Mouse (Mus musculus): ENCODE measurements around the gene Paqr7. TPM values are rescaled to one million over a fixed set of nuclear protein-coding genes. Genes with fewer than 3 reads are reported as not detected.

Gene Paqr7
- polyA plus RNA-seq, 1 experiment from 2014 or later = 8.8 TPM

- Histone ChIP-seq H3K9ac (ENCODE audit: low read depth, low read length) (no peak overlapping the region), H3K36me3 (ENCODE audit: control insufficient read depth, insufficient read depth) (0 out of 2 replicates have a peak, but pooled peaks cover 3% of the 10 kb centered on the region), H3K4me1 (ENCODE audit: control insufficient read depth, low read depth, low read length) (peaks cover 58% of the 10 kb centered on the region), H3K9me3 (replicated peaks; ENCODE audit: control insufficient read depth, low read length) (no peaks in the 10 kb centered on the region), H3K4me2 (ENCODE audit: low read depth, low read length) (no peak overlapping the region), H3K27me3 (ENCODE audit: control insufficient read depth, insufficient read depth, low read depth, low read length) (no peaks in the 10 kb centered on the region), H3K27ac (ENCODE audit: low read length) (peak overlapping the region; percentile 85), H3K4me3 (ENCODE audit: low read depth, low read length) (no peak overlapping the region)
- 51% methylated on average over 4 of the region's 4 CpGs for WGBS (ENCODE audit: insufficient replicate concordance)
- ATAC-seq (ENCODE audit: low read depth) = no peak
Observed at GRCm38 (mm10) chr4:134505303-134505789, 8.8 kb downstream of the Paqr7 start.

- Histone ChIP-seq H3K9ac (ENCODE audit: low read depth, low read length) (peak overlapping the region; percentile 14; the same call in 1 of the 2 replicates), H3K36me3 (ENCODE audit: control insufficient read depth, insufficient read depth) (0 out of 2 replicates have a peak, but pooled peaks cover 3% of the 10 kb centered on the region), H3K27ac (ENCODE audit: low read length) (peak overlapping the region; percentile 85), H3K4me2 (ENCODE audit: low read depth, low read length) (peak overlapping the region; percentile 45), H3K4me3 (ENCODE audit: low read depth, low read length) (no peak overlapping the region), H3K4me1 (ENCODE audit: control insufficient read depth, low read depth, low read length) (peaks cover 59% of the 10 kb centered on the region), H3K27me3 (ENCODE audit: control insufficient read depth, insufficient read depth, low read depth, low read length) (no peaks in the 10 kb centered on the region), H3K9me3 (replicated peaks; ENCODE audit: control insufficient read depth, low read length) (no peaks in the 10 kb centered on the region)
- peak; percentile 79 for ATAC-seq (ENCODE audit: low read depth)
- WGBS (ENCODE audit: insufficient replicate concordance) = 27% methylated on average over 3 of the region's 4 CpGs
Observed at GRCm38 (mm10) chr4:134505966-134506594, 9.6 kb downstream of the Paqr7 start.

GRCm38 (mm10) chr4:134506713-134507112 is 10.2 kb downstream of the Paqr7 start:
- 0 out of 2 replicates have a peak, but pooled peaks cover 3% of the 10 kb centered on the region for H3K36me3 ChIP-seq (ENCODE audit: control insufficient read depth, insufficient read depth)
- no peak overlapping the region for H3K4me2 ChIP-seq (ENCODE audit: low read depth, low read length)
- no peak for ATAC-seq (ENCODE audit: low read depth)
- no peak overlapping the region for H3K9ac ChIP-seq (ENCODE audit: low read depth, low read length)
- peaks cover 59% of the 10 kb centered on the region for H3K4me1 ChIP-seq (ENCODE audit: control insufficient read depth, low read depth, low read length)
- no peaks in the 10 kb centered on the region for H3K27me3 ChIP-seq (ENCODE audit: control insufficient read depth, insufficient read depth, low read depth, low read length)
- WGBS (ENCODE audit: insufficient replicate concordance) = 89% methylated on average over 19 of the region's 19 CpGs
- no peaks in the 10 kb centered on the region for H3K9me3 ChIP-seq (replicated peaks; ENCODE audit: control insufficient read depth, low read length)
- peak overlapping the region; percentile 85; the same call in 1 of the 2 replicates for H3K27ac ChIP-seq (ENCODE audit: low read length)
- H3K4me3 ChIP-seq (ENCODE audit: low read depth, low read length) = no peak overlapping the region

- H3K9ac ChIP-seq (ENCODE audit: low read depth, low read length) = no peak overlapping the region
- no peaks in the 10 kb centered on the region for H3K9me3 ChIP-seq (replicated peaks; ENCODE audit: control insufficient read depth, low read length)
- H3K27ac ChIP-seq (ENCODE audit: low read length) = peak overlapping the region; percentile 4; the same call in 1 of the 2 replicates
- peaks cover 8% of the 10 kb centered on the region; the same call in 1 of the 2 replicates for H3K36me3 ChIP-seq (ENCODE audit: control insufficient read depth, insufficient read depth)
- peak overlapping the region; percentile 84 for H3K4me3 ChIP-seq (ENCODE audit: low read depth, low read length)
- ATAC-seq (ENCODE audit: low read depth) = no peak
- peaks cover 64% of the 10 kb centered on the region for H3K4me1 ChIP-seq (ENCODE audit: control insufficient read depth, low read depth, low read length)
- 77% methylated on average over 4 of the region's 4 CpGs for WGBS (ENCODE audit: insufficient replicate concordance)
- H3K27me3 ChIP-seq (ENCODE audit: control insufficient read depth, insufficient read depth, low read depth, low read length) = no peaks in the 10 kb centered on the region
- peak overlapping the region; percentile 98 for H3K4me2 ChIP-seq (ENCODE audit: low read depth, low read length)
Observed at GRCm38 (mm10) chr4:134510396-134510795, 13.9 kb downstream of the Paqr7 start.

- Histone ChIP-seq H3K4me3 (ENCODE audit: low read depth, low read length) (peak within 1 kb of the TSS; percentile 84), H3K27ac (ENCODE audit: low read length) (peak within 1 kb of the TSS; percentile 88), H3K4me2 (ENCODE audit: low read depth, low read length) (peak within 1 kb of the TSS; percentile 98), H3K9me3 (replicated peaks; ENCODE audit: control insufficient read depth, low read length) (no peaks in the 10 kb centered on the region), H3K4me1 (ENCODE audit: control insufficient read depth, low read depth, low read length) (peaks cover 63% of the 10 kb centered on the region), H3K36me3 (ENCODE audit: control insufficient read depth, insufficient read depth) (peaks cover 8% of the 10 kb centered on the region; the same call in 1 of the 2 replicates), H3K9ac (ENCODE audit: low read depth, low read length) (peak within 1 kb of the TSS; percentile 87), H3K27me3 (ENCODE audit: control insufficient read depth, insufficient read depth, low read depth, low read length) (no peaks in the 10 kb centered on the region)
- WGBS (ENCODE audit: insufficient replicate concordance) = under 1% methylated on average over 42 of the region's 42 CpGs
- peak; percentile 86 for ATAC-seq (ENCODE audit: low read depth)
Observed at GRCm38 (mm10) chr4:134510845-134511411, 14.4 kb downstream of the Paqr7 start, which contains the start of gene Aunip. Gene Aunip (plus strand): TSS chr4:134510999.

GRCm38 (mm10) chr4:134511730-134512129 is 15.2 kb downstream of the Paqr7 start:
- ATAC-seq (ENCODE audit: low read depth) = no peak
- Histone ChIP-seq H3K9ac (ENCODE audit: low read depth, low read length) (peak overlapping the region; percentile 87), H3K36me3 (ENCODE audit: control insufficient read depth, insufficient read depth) (peaks cover 8% of the 10 kb centered on the region; the same call in 1 of the 2 replicates), H3K9me3 (replicated peaks; ENCODE audit: control insufficient read depth, low read length) (no peaks in the 10 kb centered on the region), H3K4me3 (ENCODE audit: low read depth, low read length) (peak overlapping the region; percentile 84), H3K27me3 (ENCODE audit: control insufficient read depth, insufficient read depth, low read depth, low read length) (no peaks in the 10 kb centered on the region), H3K27ac (ENCODE audit: low read length) (peak overlapping the region; percentile 88), H3K4me1 (ENCODE audit: control insufficient read depth, low read depth, low read length) (peaks cover 58% of the 10 kb centered on the region), H3K4me2 (ENCODE audit: low read depth, low read length) (peak overlapping the region; percentile 98)
- 19% methylated on average over 6 of the region's 6 CpGs for WGBS (ENCODE audit: insufficient replicate concordance)

- peak; percentile 50 for ATAC-seq (ENCODE audit: low read depth)
Observed at GRCm38 (mm10) chr4:134512798-134513197, 16.3 kb downstream of the Paqr7 start.

GRCm38 (mm10) chr4:134514309-134514930 is 17.9 kb downstream of the Paqr7 start:
- Histone ChIP-seq H3K27me3 (ENCODE audit: control insufficient read depth, insufficient read depth, low read depth, low read length) (no peaks in the 10 kb centered on the region), H3K36me3 (ENCODE audit: control insufficient read depth, insufficient read depth) (peaks cover 5% of the 10 kb centered on the region; the same call in 1 of the 2 replicates), H3K9ac (ENCODE audit: low read depth, low read length) (peak overlapping the region; percentile 41; the same call in 1 of the 2 replicates), H3K4me1 (ENCODE audit: control insufficient read depth, low read depth, low read length) (peaks cover 47% of the 10 kb centered on the region), H3K27ac (ENCODE audit: low read length) (peak overlapping the region; percentile 15; the same call in 1 of the 2 replicates), H3K4me3 (ENCODE audit: low read depth, low read length) (peak overlapping the region; percentile 26), H3K4me2 (ENCODE audit: low read depth, low read length) (peak overlapping the region; percentile 59), H3K9me3 (replicated peaks; ENCODE audit: control insufficient read depth, low read length) (no peaks in the 10 kb centered on the region)
- WGBS (ENCODE audit: insufficient replicate concordance) = 62% methylated on average over 11 of the region's 11 CpGs
- ATAC-seq (ENCODE audit: low read depth) = no peak

More at GRCm38 (mm10) chr4:134512798-134513197, 16.3 kb downstream of the Paqr7 start:
- Histone ChIP-seq H3K4me1 (ENCODE audit: control insufficient read depth, low read depth, low read length) (peaks cover 54% of the 10 kb centered on the region), H3K9me3 (replicated peaks; ENCODE audit: control insufficient read depth, low read length) (no peaks in the 10 kb centered on the region), H3K36me3 (ENCODE audit: control insufficient read depth, insufficient read depth) (peaks cover 5% of the 10 kb centered on the region; the same call in 1 of the 2 replicates), H3K27me3 (ENCODE audit: control insufficient read depth, insufficient read depth, low read depth, low read length) (no peaks in the 10 kb centered on the region), H3K4me3 (ENCODE audit: low read depth, low read length) (peak overlapping the region; percentile 84), H3K27ac (ENCODE audit: low read length) (peak overlapping the region; percentile 80), H3K9ac (ENCODE audit: low read depth, low read length) (peak overlapping the region; percentile 58), H3K4me2 (ENCODE audit: low read depth, low read length) (peak overlapping the region; percentile 98)
- 6% methylated on average over 15 of the region's 15 CpGs for WGBS (ENCODE audit: insufficient replicate concordance)

All from liver, embryonic 16.5 days (tissue).